In genomic region chr11:78437182-78437581, GRCm38 (mm10) we compare ENCODE assay signal across 26 mouse cellular contexts. TPM values are rescaled to one million over a fixed set of nuclear protein-coding genes. Genes with fewer than 3 reads are reported as not detected.
"Had no signal": no experiment of that assay in that cellular context is flagged by ENCODE, and none has a peak within 500 bp of the region (broad histone marks: within the 10 kb centered on the region; RNA-seq: fewer than 3 reads in every experiment).

No protein-coding gene starts in this region.

- H3K4me2 ChIP-seq: lung, embryonic 15.5 days; midbrain, embryonic 12.5 days; midbrain, embryonic 15.5 days; neural tube, embryonic 12.5 days; neural tube, embryonic 15.5 days; stomach, embryonic 15.5 days had no signal

- H3K9me3 ChIP-seq: lung, embryonic 15.5 days; midbrain, embryonic 12.5 days; midbrain, embryonic 15.5 days; neural tube, embryonic 12.5 days; neural tube, embryonic 15.5 days; stomach, embryonic 15.5 days had no signal

- H3K27me3 ChIP-seq: lung, embryonic 15.5 days; midbrain, embryonic 12.5 days; midbrain, embryonic 15.5 days; neural tube, embryonic 12.5 days; neural tube, embryonic 15.5 days; stomach, embryonic 15.5 days had no signal

- ATAC-seq: hindbrain, postnatal 0 days; inflammation-experienced regulatory T-cells, adult 6 months; liver, postnatal 0 days; midbrain, embryonic 15.5 days had no signal

- H3K27ac ChIP-seq: hindbrain, postnatal 0 days; left cerebral cortex, adult 2 months; liver, embryonic 14.5 days; lung, embryonic 15.5 days; macrophage; midbrain, embryonic 12.5 days; midbrain, embryonic 15.5 days; neural tube, embryonic 12.5 days; neural tube, embryonic 15.5 days; stomach, embryonic 15.5 days had no signal

- H3K36me3 ChIP-seq: lung, embryonic 15.5 days; midbrain, embryonic 12.5 days; midbrain, embryonic 15.5 days; neural tube, embryonic 12.5 days; neural tube, embryonic 15.5 days; stomach, embryonic 15.5 days had no signal

- H3K4me1 ChIP-seq: midbrain, embryonic 15.5 days had no signal

- H3K4me3 ChIP-seq: left cerebral cortex, adult 2 months; lung, embryonic 15.5 days; midbrain, embryonic 12.5 days; midbrain, embryonic 15.5 days; neural tube, embryonic 12.5 days; neural tube, embryonic 15.5 days; stomach, embryonic 15.5 days had no signal

- DNase-seq: kidney, adult 18-20 months; kidney, adult 9 months; kidney, postnatal 14 days; layer of hippocampus, postnatal 36 days; liver, postnatal 0 days; retina, postnatal 1 day; right cerebral cortex, postnatal 25 days; spleen, adult 18-20 months; thymus, adult 18-20 months; thymus, postnatal 36 days had no signal

- H3K9ac ChIP-seq: liver, embryonic 14.5 days; liver, postnatal 0 days; lung, embryonic 15.5 days; midbrain, embryonic 12.5 days; midbrain, embryonic 15.5 days; neural tube, embryonic 12.5 days; neural tube, embryonic 15.5 days; stomach, embryonic 15.5 days had no signal

RNA-seq across cellular contexts. Expression of gene Slc13a2, which starts 15.2 kb away (rescaled TPM):
- polyA plus RNA-seq: hindbrain, postnatal 0 days; inflammation-experienced regulatory T-cells, adult 6 months; limb, embryonic 11.5 days; midbrain, embryonic 12.5 days; midbrain, embryonic 15.5 days; neural tube, embryonic 12.5 days; neural tube, embryonic 15.5 days had no signal

RNA-seq across cellular contexts. Expression of gene Foxn1, which starts 50.8 kb away (rescaled TPM):
- polyA plus RNA-seq: hindbrain, postnatal 0 days; inflammation-experienced regulatory T-cells, adult 6 months; kidney, embryonic 16.5 days; large intestine, adult 2 months; liver, adult 2 months; liver, embryonic 14.5 days; liver, postnatal 0 days; macrophage; midbrain, embryonic 12.5 days; midbrain, embryonic 15.5 days; neural tube, embryonic 12.5 days; neural tube, embryonic 15.5 days; testis, adult 2 months had no signal
